Mouse (Mus musculus) hindbrain, postnatal 0 days (tissue): ENCODE data around the gene Il5ra. TPM values are rescaled to one million over a fixed set of nuclear protein-coding genes. Genes with fewer than 3 reads are reported as not detected.

Source experiments
- ATAC-seq: fragments of 200-750 bp; cut with Nextera tagmentation; 2 replicates; pipeline ENCODE4 v1.8.0; 2017; ENCODE audit warnings: mild to moderate bottlenecking, moderate TSS enrichment, moderate library complexity
- DNase-seq: peaks from one replicate; pipeline ENCODE4 v3.0.0-alpha.2; 2015; ENCODE audit warnings: low spot score
- H3K27ac ChIP-seq: fragments of 300-500 bp; sonication (generic); 2 replicates; pipeline ENCODE4 v1.5.1; 2014; ENCODE audit warnings: mild to moderate bottlenecking
- H3K27me3 ChIP-seq: fragments of 300-500 bp; sonication (generic); 2 replicates; pipeline ENCODE4 v1.6.1; 2014; ENCODE audit warnings: low read length, mixed read lengths; ENCODE audit not compliant: insufficient read depth
- H3K36me3 ChIP-seq: fragments of 300-500 bp; sonication (generic); 2 replicates; pipeline ENCODE4 v1.6.1; 2014; ENCODE audit warnings: low read length, mixed read lengths; ENCODE audit not compliant: insufficient read depth
- H3K4me1 ChIP-seq: fragments of 300-500 bp; sonication (generic); 2 replicates; pipeline ENCODE4 v1.6.1; 2014; ENCODE audit warnings: antibody characterized with exemption, low read length, mixed read lengths; ENCODE audit not compliant: insufficient read depth
- H3K4me2 ChIP-seq: fragments of 300-500 bp; sonication (generic); 2 replicates; pipeline ENCODE4 v1.6.1; 2014; ENCODE audit warnings: low read depth, mild to moderate bottlenecking, low read length, moderate library complexity, mixed read lengths
- H3K4me3 ChIP-seq: fragments of 300-500 bp; sonication (generic); 2 replicates; pipeline ENCODE4 v1.5.1; 2014; ENCODE audit warnings: low read length
- H3K9ac ChIP-seq: fragments of 300-500 bp; sonication (generic); replicated peaks from 2 replicates; pipeline ENCODE4 v1.6.1; 2014; ENCODE audit warnings: mild to moderate bottlenecking, low read length, moderate library complexity, mixed read lengths
- H3K9me3 ChIP-seq: fragments of 300-500 bp; sonication (generic); 2 replicates; pipeline ENCODE4 v1.6.1; 2016; ENCODE audit warnings: low read length, mixed read lengths
- CTCF ChIP-seq: IDR thresholded peaks from 2 replicates; pipeline ENCODE4 v1.5.1; 2016; ENCODE audit warnings: antibody characterized with exemption, control low read depth, low read depth
- WGBS: fragments of 180-500 bp; shearing (Covaris S2); extraction: QIAGEN DNeasy Blood & Tissue Kit; methylation state at CpG from one replicate; pipeline ENCODE4 v1.1.7; 2014; 5-methylcytosine and 5-hydroxymethylcytosine counted together
- polyA plus RNA-seq: library from polyadenylated mRNA; unstranded; fragments of >200 nt; fragmentation: Nextera tagmentation; extraction: Ambion mirVana; gene quantifications from 2 replicates; pipeline ENCODE4 v1.2.1, GENCODE M21; 2015
- total RNA-seq: library from RNA; depleted of rRNA; stranded (reverse); fragments of >200 nt; gene quantifications from 2 replicates; pipeline ENCODE4 v1.2.3, GENCODE M21; 2014

Il5ra gene
- total and polyA plus RNA-seq, 2 experiments from 2014 or later = not detected

GRCm38 (mm10) chr6:106743556-106744233 is 5.1 kb downstream of the Il5ra start:
- H3K4me3 ChIP-seq = no peak overlapping the region
- 73% methylated on average over 7 of the region's 7 CpGs for WGBS
- no peak overlapping the region for H3K9ac ChIP-seq
- TF ChIP-seq CTCF = no peak
- no peaks in the 10 kb centered on the region for H3K9me3 ChIP-seq
- no peak for DNase-seq
- no peaks in the 10 kb centered on the region for H3K4me1 ChIP-seq
- no peak overlapping the region for H3K4me2 ChIP-seq
- no peak overlapping the region for H3K27ac ChIP-seq
- no peaks in the 10 kb centered on the region for H3K36me3 ChIP-seq
- no peaks in the 10 kb centered on the region for H3K27me3 ChIP-seq
- no peak for ATAC-seq

- Histone ChIP-seq H3K4me1 (no peaks in the 10 kb centered on the region), H3K27me3 (no peaks in the 10 kb centered on the region), H3K4me3 (no peak overlapping the region), H3K9ac (no peak overlapping the region), H3K9me3 (no peaks in the 10 kb centered on the region), H3K4me2 (no peak overlapping the region), H3K27ac (no peak overlapping the region), H3K36me3 (no peaks in the 10 kb centered on the region)
- DNase-seq (no peak), ATAC-seq (no peak)
- no peak for TF ChIP-seq CTCF
- 96% methylated on average over 1 of the region's 1 CpGs for WGBS
Measured at GRCm38 (mm10) chr6:106740244-106740825, 8.5 kb downstream of the Il5ra start.

GRCm38 (mm10) chr6:106738229-106738628 is 10.6 kb downstream of the Il5ra start:
- Histone ChIP-seq H3K9ac (no peak overlapping the region), H3K36me3 (no peaks in the 10 kb centered on the region), H3K9me3 (no peaks in the 10 kb centered on the region), H3K27me3 (no peaks in the 10 kb centered on the region), H3K4me1 (no peaks in the 10 kb centered on the region), H3K27ac (no peak overlapping the region), H3K4me2 (no peak overlapping the region), H3K4me3 (no peak overlapping the region)
- DNase-seq (no peak), ATAC-seq (no peak)
- TF ChIP-seq CTCF = no peak
- WGBS = 78% methylated on average over 3 of the region's 3 CpGs

- Histone ChIP-seq H3K27ac (no peak overlapping the region), H3K4me1 (no peaks in the 10 kb centered on the region), H3K4me2 (no peak overlapping the region), H3K27me3 (no peaks in the 10 kb centered on the region), H3K9ac (no peak overlapping the region), H3K4me3 (no peak overlapping the region), H3K9me3 (no peaks in the 10 kb centered on the region), H3K36me3 (no peaks in the 10 kb centered on the region)
- TF ChIP-seq CTCF = no peak
- ATAC-seq (no peak), DNase-seq (no peak)
- 90% methylated on average over 4 of the region's 4 CpGs for WGBS
Measured at GRCm38 (mm10) chr6:106732563-106732962, 16.3 kb downstream of the Il5ra start.

GRCm38 (mm10) chr6:106729682-106730314 is 19.0 kb downstream of the Il5ra start:
- no peak overlapping the region for H3K9ac ChIP-seq
- no peaks in the 10 kb centered on the region for H3K36me3 ChIP-seq
- H3K27ac ChIP-seq = no peak overlapping the region
- H3K4me2 ChIP-seq = no peak overlapping the region
- no peak for DNase-seq
- no peaks in the 10 kb centered on the region for H3K27me3 ChIP-seq
- no peak overlapping the region for H3K4me3 ChIP-seq
- H3K9me3 ChIP-seq = no peaks in the 10 kb centered on the region
- H3K4me1 ChIP-seq = no peaks in the 10 kb centered on the region
- 78% methylated on average over 4 of the region's 4 CpGs for WGBS
- ATAC-seq = no peak
- TF ChIP-seq CTCF = no peak

- H3K4me1 ChIP-seq = no peaks in the 10 kb centered on the region
- H3K4me2 ChIP-seq = no peak overlapping the region
- WGBS = 81% methylated on average over 1 of the region's 1 CpGs
- ATAC-seq (no peak), DNase-seq (no peak)
- H3K4me3 ChIP-seq = no peak overlapping the region
- no peak overlapping the region for H3K27ac ChIP-seq
- no peaks in the 10 kb centered on the region for H3K27me3 ChIP-seq
- no peak for TF ChIP-seq CTCF
- no peaks in the 10 kb centered on the region for H3K9me3 ChIP-seq
- H3K36me3 ChIP-seq = no peaks in the 10 kb centered on the region
- no peak overlapping the region for H3K9ac ChIP-seq
Measured at GRCm38 (mm10) chr6:106727703-106728102, 21.1 kb downstream of the Il5ra start.

GRCm38 (mm10) chr6:106726078-106726477 is 22.8 kb downstream of the Il5ra start:
- H3K4me3 ChIP-seq = no peak overlapping the region
- H3K36me3 ChIP-seq = no peaks in the 10 kb centered on the region
- H3K4me2 ChIP-seq = no peak overlapping the region
- no peak for TF ChIP-seq CTCF
- WGBS = 85% methylated on average over 6 of the region's 6 CpGs
- no peak overlapping the region for H3K27ac ChIP-seq
- no peaks in the 10 kb centered on the region for H3K4me1 ChIP-seq
- no peaks in the 10 kb centered on the region for H3K9me3 ChIP-seq
- no peak for ATAC-seq
- H3K9ac ChIP-seq = no peak overlapping the region
- H3K27me3 ChIP-seq = no peaks in the 10 kb centered on the region
- no peak for DNase-seq
